ENCODE assay signal across 39 mouse cellular contexts in the genomic region with DNA sequence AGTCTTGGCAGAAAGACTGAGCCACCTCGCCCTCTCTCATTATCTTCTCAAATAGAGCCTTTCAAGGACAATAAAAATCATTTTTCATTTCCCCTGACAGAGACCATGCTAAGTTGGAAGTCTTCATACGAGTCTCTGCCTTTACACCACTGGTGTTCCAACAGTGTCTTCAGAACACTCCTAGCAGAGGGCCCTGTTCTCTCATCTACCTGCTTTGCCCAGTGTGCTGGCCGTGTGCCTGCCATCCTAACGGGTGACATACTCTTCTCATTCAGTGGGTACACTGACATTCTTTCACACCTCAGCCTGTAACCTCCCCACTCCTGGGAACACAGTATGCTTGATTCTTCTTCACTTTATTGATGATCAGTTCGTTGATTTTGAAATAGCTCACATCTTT. TPM values are rescaled to one million over a fixed set of nuclear protein-coding genes. Genes with fewer than 3 reads are reported as not detected.
"Had no signal": no experiment of that assay in that cellular context is flagged by ENCODE, and none has a peak within 500 bp of the region (broad histone marks: within the 10 kb centered on the region; RNA-seq: fewer than 3 reads in every experiment).

No protein-coding gene starts in this region.

- H3K36me3 ChIP-seq: heart, embryonic 13.5 days; heart, embryonic 15.5 days; hindbrain, embryonic 10.5 days; hindbrain, embryonic 12.5 days; kidney, embryonic 15.5 days; limb, embryonic 13.5 days; limb, embryonic 15.5 days had no signal

- H3K4me1 ChIP-seq: hindbrain, embryonic 12.5 days; limb, embryonic 13.5 days; limb, embryonic 15.5 days had no signal

- H3K9me3 ChIP-seq: heart, embryonic 13.5 days; hindbrain, embryonic 10.5 days; hindbrain, embryonic 12.5 days; limb, embryonic 13.5 days; limb, embryonic 15.5 days had no signal

- ATAC-seq: forebrain, postnatal 0 days; hindbrain, embryonic 16.5 days; intestine, embryonic 16.5 days had no signal

- H3K9ac ChIP-seq: forebrain, postnatal 0 days; heart, embryonic 13.5 days; heart, embryonic 15.5 days; hindbrain, embryonic 12.5 days; hindbrain, embryonic 14.5 days; kidney, embryonic 15.5 days; limb, embryonic 13.5 days; limb, embryonic 15.5 days had no signal

- H3K27me3 ChIP-seq: heart, embryonic 13.5 days; heart, embryonic 15.5 days; hindbrain, embryonic 12.5 days; kidney, embryonic 15.5 days; limb, embryonic 13.5 days; limb, embryonic 15.5 days had no signal

- DNase-seq: forebrain, postnatal 0 days; gastrocnemius, postnatal 25 days; heart, adult 2 months; heart, postnatal 4 days; kidney, adult 11 months; kidney, adult 2 months; kidney, adult 9 months; kidney, postnatal 14 days; kidney, postnatal 36 days; layer of hippocampus, adult 9-11 months; layer of hippocampus, postnatal 36 days; left cerebral cortex, postnatal 4 days had no signal

- H3K27ac ChIP-seq: heart, adult 2 months; heart, embryonic 13.5 days; heart, embryonic 15.5 days; hindbrain, embryonic 10.5 days; hindbrain, embryonic 12.5 days; hindbrain, embryonic 14.5 days; kidney, embryonic 15.5 days; kidney, postnatal 0 days; limb, embryonic 13.5 days; limb, embryonic 15.5 days had no signal

- H3K4me2 ChIP-seq: heart, embryonic 11.5 days; heart, embryonic 13.5 days; heart, embryonic 15.5 days; hindbrain, embryonic 12.5 days; hindbrain, embryonic 14.5 days; kidney, embryonic 15.5 days; limb, embryonic 13.5 days; limb, embryonic 15.5 days had no signal

- H3K4me3 ChIP-seq: heart, adult 2 months; heart, embryonic 13.5 days; heart, embryonic 15.5 days; hindbrain, embryonic 10.5 days; hindbrain, embryonic 12.5 days; kidney, embryonic 15.5 days; limb, embryonic 13.5 days; limb, embryonic 15.5 days had no signal

RNA-seq across cellular contexts. Expression of gene Astl, which starts 22.0 kb away (rescaled TPM):
- total RNA-seq: forebrain, postnatal 0 days; gastrocnemius, adult 8-10 months; gastrocnemius, postnatal 25 days; heart, adult 2 months; heart, postnatal 25 days; heart, postnatal 4 days; layer of hippocampus, adult 18-20 months; layer of hippocampus, adult 8-10 months; layer of hippocampus, postnatal 14 days; layer of hippocampus, postnatal 36 days; left cerebral cortex, adult 18-20 months; left cerebral cortex, adult 8-10 months; left cerebral cortex, postnatal 10 days; left cerebral cortex, postnatal 25 days; left cerebral cortex, postnatal 4 days; liver, adult 2 months had no signal
- polyA plus RNA-seq: forebrain, postnatal 0 days; heart, adult 2 months; heart, embryonic 11.5 days; heart, embryonic 13.5 days; heart, embryonic 15.5 days; heart, postnatal 0 days; hindbrain, embryonic 10.5 days; hindbrain, embryonic 12.5 days; hindbrain, embryonic 14.5 days; hindbrain, embryonic 16.5 days; intestine, embryonic 14.5 days; intestine, embryonic 16.5 days; kidney, adult 2 months; kidney, embryonic 15.5 days; kidney, postnatal 0 days; large intestine, adult 2 months; limb, embryonic 11.5 days; liver, adult 2 months had no signal

RNA-seq across cellular contexts. Expression of gene Adra2b, which starts 46.6 kb away (rescaled TPM):
- total RNA-seq: granulocyte monocyte progenitor cell, adult 5-6 weeks had no signal
